Mouse (Mus musculus) stomach, embryonic 15.5 days (tissue): ENCODE measurements at regions not wholly inside any gene's neighbourhood (a gene's known extent, or its start where the extent isn't known, plus 50 kb on each side); places are given as distances from the start of the nearest gene placed in this dataset.

Source experiments
- ATAC-seq: fragments of 200-750 bp; cut with Nextera tagmentation; 2 replicates; pipeline ENCODE4 v1.8.0; 2017; ENCODE audit warnings: low read depth, moderate number of reproducible peaks, moderate TSS enrichment; ENCODE audit not compliant: insufficient read depth, low FRiP score
- H3K27ac ChIP-seq: fragments of 300-500 bp; sonication (generic); 2 replicates; pipeline ENCODE4 v1.5.1; 2015; ENCODE audit warnings: mild to moderate bottlenecking, inconsistent platforms
- H3K27me3 ChIP-seq: fragments of 300-500 bp; sonication (generic); replicated peaks from 2 replicates; pipeline ENCODE4 v1.6.1; 2015; ENCODE audit warnings: inconsistent platforms
- H3K36me3 ChIP-seq: fragments of 300-500 bp; sonication (generic); 2 replicates; pipeline ENCODE4 v1.6.1; 2015; ENCODE audit warnings: inconsistent platforms
- H3K4me1 ChIP-seq: fragments of 300-500 bp; sonication (generic); 2 replicates; pipeline ENCODE4 v1.6.1; 2015; ENCODE audit warnings: inconsistent platforms
- H3K4me2 ChIP-seq: fragments of 300-500 bp; sonication (generic); 2 replicates; pipeline ENCODE4 v1.6.1; 2015; ENCODE audit warnings: mild to moderate bottlenecking, inconsistent platforms
- H3K4me3 ChIP-seq: fragments of 300-500 bp; sonication (generic); replicated peaks from 2 replicates; pipeline ENCODE4 v1.5.1; 2015; ENCODE audit warnings: inconsistent platforms
- H3K9ac ChIP-seq: fragments of 300-500 bp; sonication (generic); 2 replicates; pipeline ENCODE4 v1.6.1; 2015; ENCODE audit warnings: inconsistent platforms
- H3K9me3 ChIP-seq: fragments of 300-500 bp; sonication (generic); 2 replicates; pipeline ENCODE4 v1.6.1; 2016; ENCODE audit warnings: inconsistent platforms
- WGBS: fragments of 180-500 bp; shearing (Covaris S2); methylation state at CpG from one replicate; pipeline ENCODE4 v1.1.7; 2015; 5-methylcytosine and 5-hydroxymethylcytosine counted together

DNA sequence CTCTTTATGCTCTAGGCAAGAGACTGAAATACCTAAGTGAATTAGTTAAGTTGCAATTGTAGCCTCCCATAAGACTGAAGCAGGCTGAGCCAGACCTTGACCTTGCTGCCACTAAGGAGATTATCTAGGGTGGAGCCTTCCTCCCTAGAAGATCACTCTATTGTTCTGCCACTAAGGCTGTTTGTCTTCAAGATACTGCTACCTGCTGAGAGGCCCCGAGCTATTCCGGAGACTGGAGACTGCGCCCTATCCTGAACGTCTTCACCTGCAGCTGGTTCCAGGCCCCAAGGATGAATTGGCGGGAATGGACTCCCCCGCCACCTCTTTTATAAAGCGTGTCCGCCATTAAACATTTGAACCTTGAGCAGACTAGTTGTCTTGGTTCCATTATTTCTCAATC lies 237.8 kb upstream of the Tle4 start:
- WGBS: 77% methylated on average over 8 of the region's 8 CpGs
- Histone ChIP-seq H3K36me3 (no peaks in the 10 kb centered on the region), H3K9me3 (no peaks in the 10 kb centered on the region), H3K9ac (no peak overlapping the region), H3K4me2 (no peak overlapping the region), H3K27me3 (no peaks in the 10 kb centered on the region), H3K27ac (no peak overlapping the region), H3K4me3 (no peak overlapping the region), H3K4me1 (no peaks in the 10 kb centered on the region)
- no peak for ATAC-seq

DNA sequence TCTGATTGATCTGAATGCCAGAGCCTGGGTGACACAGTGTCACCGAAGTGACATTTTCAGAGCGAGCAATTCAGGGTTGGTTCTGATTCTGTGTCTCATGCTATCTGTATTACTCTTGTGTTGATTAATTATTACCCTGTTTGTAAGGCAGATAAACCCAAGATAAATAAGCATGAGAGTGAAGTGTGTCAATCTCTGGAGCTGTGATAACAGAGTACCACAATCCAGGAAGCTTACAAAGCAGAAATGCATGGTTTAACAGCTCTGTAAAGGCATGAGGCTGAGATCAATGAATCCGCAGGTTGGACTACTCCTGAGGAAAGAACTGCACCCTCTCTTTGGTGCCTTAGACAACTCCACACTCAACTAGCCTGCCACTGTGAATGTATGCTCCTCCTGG lies 218.5 kb upstream of the Tle4 start:
- ATAC-seq: no peak
- no peak overlapping the region for H3K9ac ChIP-seq
- no peak overlapping the region for H3K27ac ChIP-seq
- H3K4me3 ChIP-seq: no peak overlapping the region
- WGBS: 64% methylated on average over 3 of the region's 3 CpGs
- H3K4me1 ChIP-seq: no peaks in the 10 kb centered on the region
- no peaks in the 10 kb centered on the region for H3K27me3 ChIP-seq
- no peaks in the 10 kb centered on the region for H3K9me3 ChIP-seq
- no peak overlapping the region for H3K4me2 ChIP-seq
- H3K36me3 ChIP-seq: no peaks in the 10 kb centered on the region

DNA sequence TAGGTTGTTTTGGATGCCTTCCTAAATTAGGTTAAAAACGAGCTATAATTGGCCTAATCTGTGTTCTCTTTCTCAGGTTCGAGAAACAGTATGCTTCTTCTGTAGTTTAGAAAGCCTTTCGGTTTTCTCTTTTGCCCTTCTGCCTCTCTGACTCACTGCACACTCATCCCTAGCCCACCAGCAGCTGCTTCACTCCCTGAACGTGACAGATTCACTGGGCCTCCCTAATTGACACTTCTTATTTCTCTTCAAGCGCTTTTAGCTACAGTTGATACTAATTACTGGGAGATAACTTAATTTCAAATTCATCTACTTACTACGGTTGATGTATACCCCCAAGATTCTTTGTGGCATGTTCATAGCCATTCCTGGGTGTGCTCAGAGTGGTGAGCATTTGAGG lies 208.9 kb upstream of the Tle4 start:
- WGBS: 65% methylated on average over 6 of the region's 6 CpGs

DNA sequence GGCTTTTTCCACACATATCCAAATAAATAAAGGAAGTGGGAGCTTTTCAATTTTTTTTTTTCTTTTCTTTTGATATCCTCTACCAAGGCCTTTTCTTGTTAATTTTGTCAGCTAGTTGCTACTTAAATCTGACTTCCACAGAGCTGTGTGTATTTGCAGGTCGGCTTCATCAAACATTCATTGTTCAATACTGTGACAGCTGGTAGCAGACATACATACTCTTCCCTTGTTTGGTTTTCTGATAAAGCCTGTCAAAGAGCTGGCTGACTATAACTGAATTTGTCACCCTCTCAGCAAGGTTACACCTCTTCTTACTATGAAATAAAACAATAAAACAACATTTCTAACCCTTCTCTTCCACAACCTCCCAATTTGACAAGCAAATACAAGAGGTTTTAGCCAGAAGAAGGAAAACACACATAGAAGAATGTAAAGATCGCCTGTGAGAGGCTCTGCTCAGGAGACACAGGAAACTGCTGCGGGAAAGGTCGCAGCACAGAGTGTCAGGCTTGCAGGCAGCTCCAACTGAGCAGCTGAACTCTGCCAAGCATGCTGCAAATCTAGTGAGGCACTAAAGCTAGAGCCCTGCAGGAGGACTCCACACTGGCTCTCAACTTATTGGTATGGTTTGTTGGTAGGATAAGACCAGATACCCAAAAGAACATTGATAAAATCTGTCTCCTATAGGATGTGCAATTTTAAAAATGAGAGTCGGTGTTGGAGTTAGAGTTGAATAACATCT lies 205.2 kb upstream of the Tle4 start:
- no peaks in the 10 kb centered on the region for H3K27me3 ChIP-seq
- no peak for ATAC-seq

More for the DNA sequence above, 208.9 kb upstream of the Tle4 start:
- H3K4me3 ChIP-seq: no peak overlapping the region
- H3K27ac ChIP-seq: no peak overlapping the region
- H3K4me1 ChIP-seq: no peaks in the 10 kb centered on the region
- no peak for ATAC-seq
- H3K4me2 ChIP-seq: no peak overlapping the region
- H3K27me3 ChIP-seq: no peaks in the 10 kb centered on the region
- H3K9ac ChIP-seq: no peak overlapping the region
- H3K36me3 ChIP-seq: no peaks in the 10 kb centered on the region
- no peaks in the 10 kb centered on the region for H3K9me3 ChIP-seq

DNA sequence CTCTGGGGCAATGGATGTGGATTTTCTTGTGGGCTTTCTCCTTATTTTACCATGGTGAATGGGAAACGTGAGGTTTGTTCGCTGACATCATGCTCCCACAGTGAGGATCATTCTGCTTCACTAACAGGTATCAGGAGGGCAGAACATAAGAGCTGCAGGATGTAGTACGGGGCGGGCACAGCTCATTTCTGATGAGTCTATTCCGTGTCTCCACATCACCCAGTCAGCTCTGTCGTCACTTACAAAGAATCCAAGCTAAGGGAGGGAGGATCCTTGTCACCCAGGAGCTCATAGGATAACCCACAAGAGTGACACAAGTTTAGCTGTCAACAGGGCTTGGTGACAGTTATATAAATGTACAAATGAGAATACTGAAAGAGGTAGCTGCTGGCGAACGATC lies 203.8 kb upstream of the Tle4 start:
- Histone ChIP-seq H3K4me1 (no peaks in the 10 kb centered on the region), H3K4me2 (no peak overlapping the region), H3K9me3 (no peaks in the 10 kb centered on the region), H3K9ac (no peak overlapping the region), H3K36me3 (no peaks in the 10 kb centered on the region), H3K27me3 (0 out of 2 replicates have a peak, but pooled peaks cover 2% of the 10 kb centered on the region), H3K27ac (no peak overlapping the region), H3K4me3 (no peak overlapping the region)
- WGBS: 83% methylated on average over 8 of the region's 8 CpGs
- ATAC-seq: no peak

More for the DNA sequence above, 205.2 kb upstream of the Tle4 start:
- no peak overlapping the region for H3K4me2 ChIP-seq
- H3K36me3 ChIP-seq: no peaks in the 10 kb centered on the region
- H3K4me1 ChIP-seq: no peaks in the 10 kb centered on the region
- H3K9me3 ChIP-seq: no peaks in the 10 kb centered on the region
- H3K9ac ChIP-seq: no peak overlapping the region
- H3K27ac ChIP-seq: no peak overlapping the region
- WGBS: 17% methylated on average over 5 of the region's 5 CpGs
- no peak overlapping the region for H3K4me3 ChIP-seq

DNA sequence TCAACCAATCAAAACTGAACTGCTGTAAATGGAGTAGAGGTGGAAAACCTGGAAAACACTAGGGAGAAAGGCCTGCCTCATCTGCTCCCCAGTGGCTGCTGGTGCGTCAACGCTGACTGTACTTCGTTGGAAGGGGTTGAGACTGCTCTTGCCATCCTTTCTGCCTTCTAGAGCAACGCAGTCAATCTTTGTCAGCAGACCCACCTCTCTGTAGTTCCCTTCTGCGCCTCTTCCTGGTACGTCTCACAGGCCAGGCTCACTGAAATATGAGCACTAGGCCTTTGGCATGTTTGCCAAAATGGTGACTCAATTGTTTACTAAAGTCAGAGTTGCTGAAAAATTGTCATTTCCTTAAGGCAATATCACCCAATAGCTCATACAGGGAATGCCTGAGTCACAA lies 201.2 kb upstream of the Tle4 start:
- WGBS: 42% methylated on average over 6 of the region's 6 CpGs
- H3K4me2 ChIP-seq: no peak overlapping the region
- no peak overlapping the region for H3K4me3 ChIP-seq
- H3K36me3 ChIP-seq: no peaks in the 10 kb centered on the region
- H3K4me1 ChIP-seq: no peaks in the 10 kb centered on the region
- H3K27me3 ChIP-seq: 0 out of 2 replicates have a peak, but pooled peaks cover 2% of the 10 kb centered on the region
- H3K9me3 ChIP-seq: no peaks in the 10 kb centered on the region
- H3K9ac ChIP-seq: no peak overlapping the region
- no peak for ATAC-seq
- no peak overlapping the region for H3K27ac ChIP-seq

DNA sequence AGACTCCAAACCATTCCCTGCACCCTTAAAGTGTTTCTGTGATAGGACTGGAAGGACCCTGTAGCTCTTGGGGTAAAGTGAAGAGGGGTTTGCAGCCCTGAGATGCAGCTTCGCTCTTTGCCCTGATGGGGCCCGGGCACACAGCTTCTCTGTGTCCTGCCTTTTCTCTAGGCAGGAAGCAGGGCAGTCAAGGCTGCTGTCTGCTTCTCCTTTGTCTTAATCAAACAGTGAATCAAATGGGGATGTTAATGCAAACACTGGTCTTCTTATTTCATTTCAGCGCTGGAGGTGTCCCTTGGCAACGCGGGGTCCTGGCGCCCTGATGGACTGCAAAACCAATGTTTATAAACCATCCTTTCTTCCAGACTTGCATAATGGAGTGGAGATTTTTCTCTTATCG lies 200.6 kb upstream of the Tle4 start:
- 42% methylated on average over 7 of the region's 7 CpGs for WGBS
- ATAC-seq: no peak
- no peaks in the 10 kb centered on the region for H3K9me3 ChIP-seq

DNA sequence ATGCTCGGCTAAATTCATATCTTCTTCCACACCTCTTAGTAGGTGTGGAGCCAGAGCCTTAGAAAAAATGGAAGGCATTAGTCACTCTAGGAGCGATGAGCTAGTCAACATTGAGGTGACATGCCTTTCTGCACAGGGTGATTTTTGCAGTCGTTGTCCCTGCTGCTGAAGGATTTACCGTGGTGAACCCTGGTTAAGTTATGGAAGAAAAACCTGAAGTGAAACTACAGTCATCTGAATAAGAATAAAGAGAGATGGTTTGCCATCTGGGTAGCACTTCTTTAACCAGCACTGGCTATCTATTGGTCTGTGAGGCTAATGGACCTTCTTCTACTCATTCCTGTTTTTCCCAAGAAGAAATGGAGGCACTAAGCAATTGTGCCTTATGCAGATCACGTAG lies 198.1 kb upstream of the Tle4 start:
- Histone ChIP-seq H3K4me2 (no peak overlapping the region), H3K27ac (no peak overlapping the region), H3K4me1 (no peaks in the 10 kb centered on the region), H3K9me3 (no peaks in the 10 kb centered on the region), H3K9ac (no peak overlapping the region), H3K27me3 (0 out of 2 replicates have a peak, but pooled peaks cover 2% of the 10 kb centered on the region), H3K4me3 (no peak overlapping the region), H3K36me3 (no peaks in the 10 kb centered on the region)
- 76% methylated on average over 5 of the region's 5 CpGs for WGBS
- no peak for ATAC-seq

More for the DNA sequence above, 200.6 kb upstream of the Tle4 start:
- Histone ChIP-seq H3K27ac (no peak overlapping the region), H3K36me3 (no peaks in the 10 kb centered on the region), H3K4me3 (no peak overlapping the region), H3K27me3 (0 out of 2 replicates have a peak, but pooled peaks cover 2% of the 10 kb centered on the region), H3K9ac (no peak overlapping the region), H3K4me2 (no peak overlapping the region), H3K4me1 (no peaks in the 10 kb centered on the region)

DNA sequence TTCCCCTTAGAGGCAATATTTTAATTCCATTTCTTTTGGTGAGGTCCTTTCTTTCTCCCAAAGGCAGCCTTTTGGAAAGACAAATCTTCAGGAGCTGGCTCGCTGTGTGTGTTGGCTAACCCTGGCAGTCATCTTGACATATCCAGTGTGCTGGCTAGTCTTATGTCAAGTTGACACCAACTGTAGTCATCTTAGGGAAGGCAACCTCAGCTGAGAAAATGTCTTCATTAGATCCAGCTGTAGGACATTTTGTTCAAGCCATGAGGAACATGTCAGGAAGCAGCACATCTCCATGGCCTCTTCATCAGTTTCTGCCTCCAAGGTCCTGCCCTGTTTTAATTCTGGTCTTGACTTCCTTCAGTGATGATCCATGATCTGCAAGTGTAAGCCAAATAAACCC lies 192.1 kb upstream of the Tle4 start:
- no peak for ATAC-seq
- Histone ChIP-seq H3K27ac (no peak overlapping the region), H3K4me2 (no peak overlapping the region), H3K27me3 (no peaks in the 10 kb centered on the region), H3K4me3 (no peak overlapping the region), H3K9me3 (no peaks in the 10 kb centered on the region), H3K9ac (no peak overlapping the region), H3K36me3 (no peaks in the 10 kb centered on the region), H3K4me1 (no peaks in the 10 kb centered on the region)
- WGBS: 89% methylated on average over 1 of the region's 1 CpGs

DNA sequence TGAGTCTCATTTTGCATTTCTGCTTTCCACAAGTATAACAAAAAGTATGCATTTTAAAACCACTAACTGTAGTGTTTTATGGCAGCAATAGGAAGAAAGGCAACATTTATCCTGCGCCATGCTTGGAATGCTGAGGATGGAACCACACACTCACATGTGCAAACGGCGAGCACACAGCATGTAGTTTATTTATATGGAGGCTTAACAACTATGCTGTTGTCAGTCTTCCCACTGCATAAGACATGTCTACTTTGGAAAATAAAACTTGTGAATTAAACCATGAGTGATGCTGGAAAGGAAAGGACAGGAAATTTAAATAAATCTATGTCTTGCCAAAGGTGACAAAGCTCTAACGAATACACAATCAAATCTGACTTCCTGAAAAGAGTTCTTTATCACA lies 190.8 kb upstream of the Tle4 start:
- Histone ChIP-seq H3K4me2 (no peak overlapping the region), H3K27ac (no peak overlapping the region), H3K9ac (no peak overlapping the region), H3K4me3 (no peak overlapping the region), H3K9me3 (no peaks in the 10 kb centered on the region), H3K4me1 (no peaks in the 10 kb centered on the region), H3K27me3 (no peaks in the 10 kb centered on the region), H3K36me3 (no peaks in the 10 kb centered on the region)
- no peak for ATAC-seq
- WGBS: 84% methylated on average over 4 of the region's 4 CpGs

DNA sequence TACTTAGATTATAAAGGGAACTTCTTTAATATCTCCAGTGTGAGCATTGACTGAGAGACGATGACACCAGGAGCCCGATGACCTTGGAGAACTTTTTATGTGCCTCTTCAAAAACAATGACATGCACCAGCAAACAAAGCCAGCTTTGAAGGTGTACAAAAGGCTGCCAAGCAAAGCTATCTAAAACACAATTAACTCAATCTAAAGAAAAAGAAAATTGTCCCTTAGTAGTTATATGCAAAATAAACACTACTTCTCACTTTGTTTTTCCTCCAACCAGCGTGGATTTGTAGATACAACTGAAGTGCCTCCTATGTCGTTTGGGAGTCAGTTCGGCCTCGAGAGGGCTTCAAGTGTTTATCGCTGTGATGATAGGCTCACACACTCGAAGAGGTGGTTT lies 189.0 kb upstream of the Tle4 start:
- Histone ChIP-seq H3K4me2 (no peak overlapping the region), H3K27ac (no peak overlapping the region), H3K4me1 (no peaks in the 10 kb centered on the region), H3K9me3 (no peaks in the 10 kb centered on the region), H3K9ac (no peak overlapping the region), H3K27me3 (no peaks in the 10 kb centered on the region), H3K4me3 (no peak overlapping the region), H3K36me3 (no peaks in the 10 kb centered on the region)
- ATAC-seq: no peak
- WGBS: 73% methylated on average over 8 of the region's 8 CpGs

DNA sequence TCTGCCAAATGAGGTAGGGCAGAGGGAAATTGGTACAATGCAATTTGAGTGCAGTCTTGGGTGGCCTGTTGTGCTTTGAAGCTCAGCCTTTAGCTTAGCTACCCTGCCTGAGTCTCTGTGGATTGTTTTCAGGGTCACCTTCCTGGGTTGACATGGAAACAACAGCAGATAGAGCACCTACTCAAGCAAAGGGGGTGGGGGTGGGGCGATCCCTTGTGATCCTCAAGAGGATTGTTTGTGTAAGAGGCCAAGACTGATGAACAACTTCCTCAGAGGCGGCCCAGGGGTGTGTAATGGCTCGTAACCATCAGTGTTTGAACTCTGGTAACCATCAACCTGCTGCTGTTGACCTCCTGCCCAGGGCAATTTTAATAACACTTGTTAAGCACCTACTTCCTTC lies 187.8 kb upstream of the Tle4 start:
- Histone ChIP-seq H3K27ac (no peak overlapping the region), H3K4me1 (no peaks in the 10 kb centered on the region), H3K36me3 (no peaks in the 10 kb centered on the region), H3K27me3 (no peaks in the 10 kb centered on the region), H3K4me3 (no peak overlapping the region), H3K9me3 (no peaks in the 10 kb centered on the region), H3K4me2 (no peak overlapping the region), H3K9ac (no peak overlapping the region)
- WGBS: 25% methylated on average over 3 of the region's 3 CpGs
- ATAC-seq: no peak

DNA sequence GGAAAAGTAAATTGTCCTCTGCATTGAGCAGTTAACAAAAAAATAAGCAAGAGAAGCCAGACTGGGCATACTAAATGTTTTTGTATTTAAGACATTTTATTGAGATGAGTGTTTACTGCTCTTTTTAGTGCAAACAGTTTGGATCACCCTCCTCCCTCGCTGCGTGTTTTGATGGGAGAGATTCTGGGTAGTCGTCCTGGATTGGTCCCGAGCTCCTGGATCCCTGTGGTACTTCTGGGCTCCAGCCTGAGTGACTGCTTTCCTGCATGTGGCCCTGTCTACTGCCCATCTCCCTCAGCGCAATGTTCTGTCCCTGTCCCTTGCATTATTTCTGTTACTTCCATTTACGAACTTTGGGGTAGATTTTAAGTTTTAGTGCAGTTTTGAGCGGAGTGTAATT lies 179.9 kb upstream of the Tle4 start:
- no peak for ATAC-seq

More for the DNA sequence above, 179.9 kb upstream of the Tle4 start:
- Histone ChIP-seq H3K9me3 (no peaks in the 10 kb centered on the region), H3K27ac (no peak overlapping the region), H3K36me3 (no peaks in the 10 kb centered on the region), H3K4me2 (no peak overlapping the region), H3K4me3 (no peak overlapping the region), H3K9ac (no peak overlapping the region), H3K4me1 (no peaks in the 10 kb centered on the region), H3K27me3 (no peaks in the 10 kb centered on the region)
- 34% methylated on average over 7 of the region's 7 CpGs for WGBS
